In the genomic region with DNA sequence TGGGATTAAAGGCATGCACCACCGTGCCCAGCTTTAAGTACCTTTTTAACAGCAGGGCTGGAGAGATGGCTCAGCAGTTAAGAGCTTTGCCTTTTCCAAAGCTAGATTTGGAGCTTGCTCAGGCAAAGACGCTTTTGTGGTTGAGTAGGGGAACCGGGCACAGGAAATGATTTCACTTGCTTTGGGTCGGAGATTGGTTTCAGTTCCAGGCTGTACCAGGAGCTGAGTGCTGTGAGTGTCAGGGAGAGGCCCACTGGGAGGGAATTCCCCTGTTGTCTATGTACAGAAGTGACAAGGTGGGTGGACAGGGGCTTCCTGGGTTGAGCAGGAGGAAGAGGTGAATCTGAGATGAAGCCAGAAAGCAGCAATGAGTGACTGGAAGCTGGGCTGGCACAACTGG, we compare ENCODE assay signal across 11 mouse cellular contexts. TPM values are rescaled to one million over a fixed set of nuclear protein-coding genes. Genes with fewer than 3 reads are reported as not detected.
DNase-seq lines count a peak whose midpoint lies in the region; ATAC-seq and TF ChIP-seq lines count a peak whose summit lies in the region.
"Had no signal": no experiment of that assay in that cellular context is flagged by ENCODE, and none has a peak within 500 bp of the region (broad histone marks: within the 10 kb centered on the region; RNA-seq: fewer than 3 reads in every experiment).

No protein-coding gene starts in this region.

- no peaks in the 10 kb centered on the region for H3K27me3 ChIP-seq in cerebellum, adult 2 months (ENCODE audit: control insufficient read depth, insufficient read depth, low read length)
- H3K27me3 ChIP-seq in forebrain, embryonic 11.5 days (ENCODE audit: control insufficient read depth, insufficient read depth, low read length) = no peaks in the 10 kb centered on the region
- H3K27me3 ChIP-seq: embryonic facial prominence, embryonic 12.5 days; intestine, embryonic 15.5 days had no signal

- no peak for DNase-seq in cerebellum, adult 2 months
- DNase-seq in cerebellum, adult 9-11 months = no peak
- DNase-seq in left cerebral cortex, adult 2 months (ENCODE audit: extremely low spot score in 1 of 2, low spot score in 2 of 2) = no peak
- no peak for DNase-seq in left cerebral cortex, postnatal 36 days (ENCODE audit: low spot score in 2 of 2)
- peak; percentile 55 for DNase-seq in brain, adult 2 months (ENCODE audit: low read depth, low spot score)
- no peak for DNase-seq in left cerebral cortex, postnatal 25 days (ENCODE audit: low spot score in 2 of 2)
- DNase-seq in forebrain, embryonic 11.5 days (ENCODE audit: low spot score) = no peak
- DNase-seq: lung, embryonic 14.5 days had no signal

- peak; percentile 96 for ATAC-seq in monocyte, adult 5-6 weeks (replicated peaks; ENCODE audit: insufficient number of reproducible peaks, low FRiP score, low TSS enrichment, poor library complexity, severe bottlenecking)
- ATAC-seq in forebrain, embryonic 11.5 days (replicated peaks; ENCODE audit: low FRiP score) = no peak
- ATAC-seq: intestine, embryonic 15.5 days had no signal

- no peak overlapping the region for H3K4me3 ChIP-seq in cerebellum, adult 2 months (replicated peaks; ENCODE audit: insufficient read depth, low read depth, low read length)
- H3K4me3 ChIP-seq in left cerebral cortex, adult 2 months = no peak overlapping the region
- no peak overlapping the region for H3K4me3 ChIP-seq in forebrain, embryonic 11.5 days (ENCODE audit: low read depth, low read length)
- H3K4me3 ChIP-seq: embryonic facial prominence, embryonic 12.5 days; intestine, embryonic 15.5 days had no signal

- no peak overlapping the region for H3K4me2 ChIP-seq in forebrain, embryonic 11.5 days (ENCODE audit: low read depth, low read length, severe bottlenecking)
- H3K4me2 ChIP-seq: embryonic facial prominence, embryonic 12.5 days; intestine, embryonic 15.5 days; lung, embryonic 14.5 days had no signal

- 82% methylated on average over 4 of the region's 4 CpGs for WGBS in cerebellum, adult 2 months
- WGBS in forebrain, embryonic 11.5 days = 89% methylated on average over 4 of the region's 4 CpGs

- no peak overlapping the region for H3K9ac ChIP-seq in forebrain, embryonic 11.5 days (ENCODE audit: low read length)
- H3K9ac ChIP-seq: embryonic facial prominence, embryonic 12.5 days; intestine, embryonic 15.5 days; lung, embryonic 14.5 days had no signal

- H3K9me3 ChIP-seq in forebrain, embryonic 11.5 days (ENCODE audit: control insufficient read depth, low read length) = no peaks in the 10 kb centered on the region
- H3K9me3 ChIP-seq: embryonic facial prominence, embryonic 12.5 days; intestine, embryonic 15.5 days had no signal

- intact Hi-C loops in left cerebral cortex, adult 2 months (cut with DNase I) = no loop called here
- intact Hi-C loops in left cerebral cortex, postnatal 36 days (cut with DNase I) = no loop called here
- intact Hi-C loops in left cerebral cortex, postnatal 25 days (cut with DNase I) = no loop called here

- H3K4me1 ChIP-seq in cerebellum, adult 2 months (ENCODE audit: control insufficient read depth, insufficient read depth, low read length) = no peaks in the 10 kb centered on the region
- H3K4me1 ChIP-seq in forebrain, embryonic 11.5 days (replicated peaks; ENCODE audit: control insufficient read depth, insufficient read depth, low read length) = 0 out of 2 replicates have a peak, but pooled peaks cover 4% of the 10 kb centered on the region

- TF ChIP-seq POLR2A in cerebellum, adult 2 months (IDR thresholded peaks at IDR 0.05; ENCODE audit: borderline replicate concordance, insufficient read depth, low read length) = no peak

- H3K27ac ChIP-seq in cerebellum, adult 2 months (ENCODE audit: insufficient read depth, low read length) = peak overlapping the region; percentile 25; the same call in 1 of the 2 replicates
- peak overlapping the region; percentile 32; the same call in 1 of the 2 replicates for H3K27ac ChIP-seq in left cerebral cortex, adult 2 months
- no peak overlapping the region for H3K27ac ChIP-seq in forebrain, embryonic 11.5 days (ENCODE audit: low read depth, low read length)
- H3K27ac ChIP-seq: embryonic facial prominence, embryonic 12.5 days; intestine, embryonic 15.5 days had no signal

- no peak for TF ChIP-seq CTCF in cerebellum, adult 2 months (IDR thresholded peaks at IDR 0.05; ENCODE audit: borderline replicate concordance, insufficient read depth, low read depth, low read length)
- TF ChIP-seq CTCF in left cerebral cortex, adult 2 months (IDR thresholded peaks at IDR 0.05) = no peak

- H3K36me3 ChIP-seq in forebrain, embryonic 11.5 days (ENCODE audit: control insufficient read depth, insufficient read depth, low read length) = no peaks in the 10 kb centered on the region
- H3K36me3 ChIP-seq: embryonic facial prominence, embryonic 12.5 days; intestine, embryonic 15.5 days had no signal

RNA-seq across cellular contexts. Expression of a gene that starts 9.5 kb away (rescaled TPM):
- 41.6 and 42.0 TPM in 2 replicates for polyA plus RNA-seq in cerebellum, adult 2 months (2012; rRNA removed)
- total RNA-seq in left cerebral cortex, adult 2 months (2021) = 10 to 100 TPM; 31.4 to 31.7 TPM
- total RNA-seq in left cerebral cortex, postnatal 36 days (2021) = 10 to 100 TPM; 23.9 to 31.7 TPM
- total RNA-seq in monocyte, adult 5-6 weeks (2017) = 5.8 to 24.0 TPM (median 11.9 TPM) in 3 replicates
- total RNA-seq in left cerebral cortex, postnatal 25 days (2021) = 10 to 100 TPM; 28.7 to 29.5 TPM
- 26.2 and 29.0 TPM in 2 replicates for polyA plus RNA-seq in forebrain, embryonic 11.5 days (2014; fragmentation: Nextera tagmentation; extraction: Ambion mirVana)

RNA-seq across cellular contexts. Expression of a gene that starts 39.3 kb away (rescaled TPM):
- 29.6 and 30.2 TPM in 2 replicates for polyA plus RNA-seq in cerebellum, adult 2 months (2012; rRNA removed)
- total RNA-seq in left cerebral cortex, adult 2 months (2021) = 10 to 100 TPM; 27.8 to 28.3 TPM
- total RNA-seq in left cerebral cortex, postnatal 36 days (2021) = 10 to 100 TPM; 24.4 to 26.2 TPM
- total RNA-seq in monocyte, adult 5-6 weeks (2017) = 45.9 to 57.0 TPM (median 46.6 TPM) in 3 replicates
- total RNA-seq in left cerebral cortex, postnatal 25 days (2021) = 10 to 100 TPM; 23.6 to 25.8 TPM
- 84.8 and 87.7 TPM in 2 replicates for polyA plus RNA-seq in forebrain, embryonic 11.5 days (2014; fragmentation: Nextera tagmentation; extraction: Ambion mirVana)
